Mouse (Mus musculus): ENCODE data around the gene Top3a.

Gene Top3a

GRCm38 (mm10) chr11:60774158-60774689 lies 2.9 kb downstream of the Top3a start:
- DNase-seq: no peak

GRCm38 (mm10) chr11:60772161-60772560 lies 5.0 kb downstream of the Top3a start:
- no peak for DNase-seq

- DNase-seq: no peak
Observed at GRCm38 (mm10) chr11:60770776-60771175, 6.4 kb downstream of the Top3a start.

GRCm38 (mm10) chr11:60769322-60769721 lies 7.8 kb downstream of the Top3a start:
- DNase-seq: no peak

GRCm38 (mm10) chr11:60766969-60767368 lies 10.2 kb downstream of the Top3a start:
- no peak for DNase-seq

GRCm38 (mm10) chr11:60761681-60762080 lies 15.5 kb downstream of the Top3a start:
- no peak for DNase-seq

- no peak for DNase-seq
Observed at GRCm38 (mm10) chr11:60755570-60755969, 21.6 kb downstream of the Top3a start.

- no peak for DNase-seq
Observed at GRCm38 (mm10) chr11:60740321-60740720, 36.8 kb downstream of the Top3a start.

- DNase-seq: no peak
Observed at GRCm38 (mm10) chr11:60737450-60737849, 39.7 kb downstream of the Top3a start.

- no peak for DNase-seq
Observed at GRCm38 (mm10) chr11:60736491-60736890, 40.7 kb downstream of the Top3a start.

GRCm38 (mm10) chr11:60735191-60735590 lies 42.0 kb downstream of the Top3a start:
- DNase-seq: no peak

GRCm38 (mm10) chr11:60734206-60734605 lies 43.0 kb downstream of the Top3a start:
- DNase-seq: no peak

- DNase-seq: no peak
Observed at GRCm38 (mm10) chr11:60731251-60731650, 45.9 kb downstream of the Top3a start.

- no peak for DNase-seq
Observed at GRCm38 (mm10) chr11:60730169-60730568, 47.0 kb downstream of the Top3a start.

GRCm38 (mm10) chr11:60729217-60729641 lies 47.9 kb downstream of the Top3a start:
- no peak for DNase-seq

GRCm38 (mm10) chr11:60728260-60728761 lies 48.9 kb downstream of the Top3a start, which contains the start of gene Mief2:
TSS of gene Mief2 (plus strand) at chr11:60728398.
- peak; percentile 90 for DNase-seq

GRCm38 (mm10) chr11:60727392-60728140 lies 49.6 kb downstream of the Top3a start:
- no peak for DNase-seq

- peak; percentile 86 for DNase-seq
Observed at GRCm38 (mm10) chr11:60726601-60727391, 50.4 kb downstream of the Top3a start, which contains the start of gene Flii. TSS of gene Flii (minus strand) at chr11:60727263.

- no peak for DNase-seq
Observed at GRCm38 (mm10) chr11:60719263-60719662, 57.9 kb downstream of the Top3a start.

- no peak for DNase-seq
Observed at GRCm38 (mm10) chr11:60715833-60716232, 61.3 kb downstream of the Top3a start.

GRCm38 (mm10) chr11:60712639-60713255 lies 64.4 kb downstream of the Top3a start:
- DNase-seq: no peak

GRCm38 (mm10) chr11:60712040-60712439 lies 65.1 kb downstream of the Top3a start:
- DNase-seq: no peak

GRCm38 (mm10) chr11:60711218-60711617 lies 65.9 kb downstream of the Top3a start:
- DNase-seq: no peak
